Mouse (Mus musculus) layer of hippocampus, adult 6 months (tissue): ENCODE results near the gene Ak7. TPM values are rescaled to one million over a fixed set of nuclear protein-coding genes. Genes with fewer than 3 reads are reported as not detected.

Experiments used
- long read RNA-seq, 2 experiments: library from polyadenylated mRNA; unstranded; transcript quantifications; one replicate each; pipeline ENCODE4 v2.0.0; 2019 to 2020
- polyA plus RNA-seq: library from polyadenylated mRNA; unstranded; fragments of <200 nt; fragmentation: Nextera tagmentation; gene quantifications from 2 replicates; pipeline ENCODE4 v1.2.3, GENCODE M21; 2021

Ak7 gene
- polyA plus RNA-seq: 0.68 and 1.6 TPM in 2 replicates
- long read RNA-seq, experiment 1, partial matches to known transcripts: 1 of 4 reads
- long read RNA-seq, experiment 1, other reads (novel, unspliced or antisense): 0 of 4 reads
- long read RNA-seq, experiment 2, transcript Ak7-201 (18 exons, 3,099 nt): major isoform, 5 of 9 reads
- long read RNA-seq, experiment 2, partial matches to known transcripts: 1 of 9 reads
- long read RNA-seq, experiment 2, other reads (novel, unspliced or antisense): 3 of 9 reads

GRCm38 (mm10) chr12:105705799-105706487, at the start of gene Ak7:
TSS of gene Ak7 (plus strand) at chr12:105705976.

DNA sequence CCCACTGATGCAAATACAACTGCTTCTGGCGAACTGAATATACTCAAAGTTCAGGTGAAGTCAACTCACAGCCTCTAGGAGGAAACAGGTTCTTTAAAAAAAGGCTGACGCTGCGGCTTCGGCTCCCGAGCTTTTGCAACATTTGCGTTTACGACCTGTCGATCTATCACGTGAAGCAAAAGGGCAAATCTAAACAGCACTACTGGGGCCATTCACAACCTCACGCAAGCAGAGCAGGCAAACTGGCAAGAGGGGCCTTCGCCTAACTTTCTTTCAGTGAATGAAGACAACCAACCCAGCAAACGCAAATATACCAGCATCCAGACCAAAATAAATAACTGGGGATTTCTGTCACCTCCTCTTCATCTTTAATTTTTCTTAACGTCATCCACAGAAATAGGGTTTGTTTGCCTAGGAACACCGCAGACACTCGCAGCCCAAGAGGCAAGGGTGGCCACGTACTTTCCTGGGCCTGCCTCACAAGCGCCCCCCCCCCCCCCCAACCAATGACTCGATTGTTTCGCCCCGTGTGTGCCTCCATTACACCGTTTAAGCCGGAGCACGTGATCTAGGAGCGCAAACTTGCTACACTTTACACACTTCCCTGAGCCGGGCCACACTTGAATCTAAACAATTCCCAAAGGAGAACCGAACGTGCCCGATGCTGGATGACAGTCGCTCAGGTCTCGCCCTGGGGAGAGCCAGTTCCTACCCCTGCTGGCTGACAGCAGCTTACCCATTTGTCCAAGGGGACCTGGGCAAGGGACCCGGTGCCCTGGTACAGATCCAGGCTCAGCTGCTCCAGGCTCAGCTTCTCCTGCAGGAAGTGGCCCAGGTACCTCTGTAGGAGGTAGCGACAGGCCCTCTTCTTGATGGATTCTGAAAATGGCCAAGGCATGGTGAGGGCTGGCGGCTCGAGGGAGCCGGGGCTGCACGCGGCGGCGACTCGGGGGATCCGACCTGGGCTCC, 21.6 kb upstream of the Ak7 start, which contains the start of gene Gskip:
Gene Gskip, plus strand, starts transcription at position 897 of the 969 bp plus-strand sequence.

DNA sequence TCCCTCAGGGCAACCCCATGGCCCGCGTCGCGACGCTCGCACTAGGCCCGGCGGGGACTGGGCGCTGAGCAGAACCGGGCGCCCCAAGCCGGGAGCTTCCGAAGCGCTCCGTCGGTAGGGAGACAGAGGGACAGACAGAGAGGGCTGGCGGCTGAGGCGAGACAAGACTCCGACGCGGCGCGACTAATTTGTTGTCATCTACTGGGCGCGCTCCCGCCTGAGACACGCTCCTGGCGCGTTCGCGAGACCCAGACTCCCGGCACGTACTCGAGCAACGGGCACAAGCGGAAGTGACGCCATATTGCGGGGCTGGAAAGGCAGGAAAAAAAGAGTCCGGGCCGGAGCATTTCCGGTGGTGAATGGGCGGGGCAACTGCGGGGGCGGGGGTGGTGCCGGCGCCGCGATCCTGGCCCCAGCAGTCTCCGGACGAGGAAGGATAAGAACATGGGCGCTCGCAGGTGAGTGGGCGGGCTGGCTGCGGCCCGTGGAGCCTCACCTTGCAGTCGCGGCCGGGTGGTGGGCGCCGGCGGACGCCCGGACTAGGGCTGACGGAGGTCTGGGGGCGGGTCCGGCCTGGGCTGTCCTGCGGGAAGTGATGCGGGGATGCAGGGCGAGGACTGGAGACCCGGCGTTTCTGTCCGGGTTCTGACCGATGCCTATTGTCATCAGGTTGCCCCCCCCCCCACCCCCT, 20.6 kb upstream of the Ak7 start, which contains the start of gene Atg2b:
Gene Atg2b, minus strand, starts transcription at position 211 of the 691 bp plus-strand sequence.

GRCm38 (mm10) chr12:105784196-105784999, 78.6 kb downstream of the Ak7 start, which contains the start of gene Papola:
TSS of gene Papola (plus strand) at chr12:105784694.

Other genes with a start within 250 kb of the Ak7 start
- gene Bdkrb2, start 142.8 kb upstream of the Ak7 start, polyA plus RNA-seq: 0.05 and 0.11 TPM in 2 replicates
- gene Bdkrb1, start 102.9 kb upstream of the Ak7 start, polyA plus RNA-seq: 0.69 TPM in 1 of 2 replicates, not detected in the other
- 54.3 and 59.2 TPM in 2 replicates for gene Gskip, start 21.1 kb upstream of the Ak7 start, polyA plus RNA-seq
- 9.3 and 11.6 TPM in 2 replicates for gene Atg2b, start 20.8 kb upstream of the Ak7 start, polyA plus RNA-seq
- 65.9 and 66.7 TPM in 2 replicates for gene Papola, start 78.7 kb downstream of the Ak7 start, polyA plus RNA-seq